Mouse (Mus musculus) megakaryocyte, embryonic 14.5 days (primary cell): Measurements from ENCODE around the gene Dgkq.

Experiments
- FLI1 ChIP-seq: IDR thresholded peaks from 2 replicates; pipeline ENCODE4 v1.6.1; 2012; ENCODE audit warnings: low read length, inconsistent platforms, mixed read lengths
- GATA1 ChIP-seq: IDR thresholded peaks from 3 replicates; pipeline ENCODE4 v1.6.1; 2012; ENCODE audit warnings: mixed read lengths, low read length, inconsistent platforms, borderline replicate concordance

- TF ChIP-seq GATA1 (no peak), FLI1 (no peak)
These were observed 514 bp upstream of the Dgkq start for GRCm38 (mm10) chr5:108669986-108670385.
